Mouse (Mus musculus) brain, embryonic 14.5 days (tissue): ENCODE data around the gene Gnb4. TPM values are rescaled to one million over a fixed set of nuclear protein-coding genes. Genes with fewer than 3 reads are reported as not detected.
A peak's percentile ranks its signal among the peaks of the same experiment; 100 is the strongest.

Experiments
- DNase-seq: peaks from one replicate; pipeline ENCODE4 v3.0.0-alpha.2; 2011; ENCODE audit warnings: low read depth
- CTCF ChIP-seq: fragments of 200-500 bp; IDR thresholded peaks from 2 replicates; pipeline ENCODE4 v1.5.1; 2012; ENCODE audit warnings: inconsistent platforms, mild to moderate bottlenecking, moderate library complexity, borderline replicate concordance; ENCODE audit not compliant: insufficient read depth, insufficient read length; ENCODE audit errors: extremely low read depth
- POLR2A ChIP-seq: fragments of 200-500 bp; IDR thresholded peaks from 2 replicates; pipeline ENCODE4 v1.6.1; 2012; ENCODE audit warnings: mild to moderate bottlenecking, inconsistent platforms, borderline replicate concordance; ENCODE audit not compliant: poor library complexity, insufficient read depth, insufficient read length, severe bottlenecking; ENCODE audit errors: extremely low read depth
- polyA plus RNA-seq: library from polyadenylated mRNA; depleted of rRNA; stranded (reverse); fragments of >200 nt; gene quantifications from 2 replicates; pipeline ENCODE4 v1.2.3, GENCODE M21; 2012

Gnb4 gene
- polyA plus RNA-seq, 1 experiment, result 65.1 TPM

- no peak for DNase-seq
- TF ChIP-seq CTCF, result no peak
- TF ChIP-seq POLR2A, result no peak
Measured at GRCm38 (mm10) chr3:32601055-32601454, 15.3 kb downstream of the Gnb4 start.

- DNase-seq, result no peak
- TF ChIP-seq CTCF, result no peak
- no peak for TF ChIP-seq POLR2A
Measured at GRCm38 (mm10) chr3:32599328-32599727, 17.1 kb downstream of the Gnb4 start.

- no peak for DNase-seq
- no peak for TF ChIP-seq POLR2A
- no peak for TF ChIP-seq CTCF
Measured at GRCm38 (mm10) chr3:32595080-32595479, 21.3 kb downstream of the Gnb4 start.

GRCm38 (mm10) chr3:32586274-32586673 lies 30.1 kb downstream of the Gnb4 start:
- TF ChIP-seq CTCF (no peak), POLR2A (no peak)
- DNase-seq, result no peak

- TF ChIP-seq CTCF, result no peak
- no peak for TF ChIP-seq POLR2A
- DNase-seq, result peak; percentile 49
Measured at GRCm38 (mm10) chr3:32583489-32583888, 32.9 kb downstream of the Gnb4 start.

- DNase-seq, result no peak
- no peak for TF ChIP-seq CTCF
- no peak for TF ChIP-seq POLR2A
Measured at GRCm38 (mm10) chr3:32581911-32582310, 34.5 kb downstream of the Gnb4 start.

- TF ChIP-seq POLR2A (no peak), CTCF (no peak)
- no peak for DNase-seq
Measured at GRCm38 (mm10) chr3:32580738-32581137, 35.6 kb downstream of the Gnb4 start.

GRCm38 (mm10) chr3:32578772-32579171 lies 37.6 kb downstream of the Gnb4 start:
- TF ChIP-seq CTCF, result no peak
- TF ChIP-seq POLR2A, result no peak

GRCm38 (mm10) chr3:32575151-32575550 lies 41.2 kb downstream of the Gnb4 start:
- TF ChIP-seq POLR2A (no peak), CTCF (no peak)
- DNase-seq, result no peak

More at GRCm38 (mm10) chr3:32578772-32579171, 37.6 kb downstream of the Gnb4 start:
- no peak for DNase-seq

- no peak for DNase-seq
- TF ChIP-seq POLR2A (no peak), CTCF (no peak)
Measured at GRCm38 (mm10) chr3:32573881-32574280, 42.5 kb downstream of the Gnb4 start.

- TF ChIP-seq POLR2A (no peak), CTCF (no peak)
- DNase-seq, result no peak
Measured at GRCm38 (mm10) chr3:32573086-32573485, 43.3 kb downstream of the Gnb4 start.

GRCm38 (mm10) chr3:32563401-32563800 lies 53.0 kb downstream of the Gnb4 start:
- no peak for DNase-seq
- no peak for TF ChIP-seq POLR2A
- TF ChIP-seq CTCF, result no peak
